Mouse (Mus musculus) lung, embryonic 15.5 days (tissue): ENCODE measurements around the gene Hif3a. TPM values are rescaled to one million over a fixed set of nuclear protein-coding genes. Genes with fewer than 3 reads are reported as not detected.
"Not testable (repeated sequence)": the region's sequence is repeated elsewhere in the genome, so short reads cannot be mapped to it uniquely, and the experiment has no call there.

Source experiments
- ATAC-seq: fragments of 200-750 bp; cut with Nextera tagmentation; 2 replicates; pipeline ENCODE4 v1.8.0; 2017; ENCODE audit warnings: moderate number of reproducible peaks, borderline replicate concordance; ENCODE audit not compliant: low FRiP score, low TSS enrichment; ENCODE audit errors: extremely low read depth
- H3K27ac ChIP-seq: fragments of 300-500 bp; sonication (generic); 2 replicates; pipeline ENCODE4 v1.5.1; 2015; ENCODE audit warnings: moderate library complexity, mild to moderate bottlenecking, inconsistent platforms
- H3K27me3 ChIP-seq: fragments of 300-500 bp; sonication (generic); 2 replicates; pipeline ENCODE4 v1.6.1; 2015; ENCODE audit warnings: inconsistent platforms
- H3K36me3 ChIP-seq: fragments of 300-500 bp; sonication (generic); 2 replicates; pipeline ENCODE4 v1.6.1; 2015; ENCODE audit warnings: inconsistent platforms
- H3K4me1 ChIP-seq: fragments of 300-500 bp; sonication (generic); 2 replicates; pipeline ENCODE4 v1.6.1; 2015; ENCODE audit warnings: inconsistent platforms
- H3K4me2 ChIP-seq: fragments of 300-500 bp; sonication (generic); 2 replicates; pipeline ENCODE4 v1.6.1; 2015; ENCODE audit warnings: inconsistent platforms, mild to moderate bottlenecking, moderate library complexity
- H3K4me3 ChIP-seq: fragments of 300-500 bp; sonication (generic); 2 replicates; pipeline ENCODE4 v1.5.1; 2015; ENCODE audit warnings: mild to moderate bottlenecking, inconsistent platforms
- H3K9ac ChIP-seq: fragments of 300-500 bp; sonication (generic); 2 replicates; pipeline ENCODE4 v1.6.1; 2015; ENCODE audit warnings: inconsistent platforms
- H3K9me3 ChIP-seq: fragments of 300-500 bp; sonication (generic); 2 replicates; pipeline ENCODE4 v1.6.1; 2016; ENCODE audit warnings: inconsistent platforms
- WGBS: fragments of 180-500 bp; shearing (Covaris S2); methylation state at CpG from one replicate; pipeline ENCODE4 v1.1.7; 2015; 5-methylcytosine and 5-hydroxymethylcytosine counted together
- polyA plus RNA-seq: library from polyadenylated mRNA; unstranded; fragments of >200 nt; fragmentation: Nextera tagmentation; extraction: Ambion mirVana; gene quantifications from 2 replicates; pipeline ENCODE4 v1.2.1, GENCODE M21; 2015

Hif3a gene
- polyA plus RNA-seq = 37.6 and 41.5 TPM in 2 replicates

GRCm38 (mm10) chr7:17062389-17062788 lies at the start of gene Hif3a:
Gene Hif3a (minus strand): TSS chr7:17062427.
- no peaks in the 10 kb centered on the region for H3K36me3 ChIP-seq
- H3K27ac ChIP-seq = peak within 1 kb of the TSS; percentile 100
- H3K4me3 ChIP-seq = peak within 1 kb of the TSS; percentile 76
- peak within 1 kb of the TSS; percentile 63 for H3K4me2 ChIP-seq
- WGBS = 0% methylated on average over 15 of the region's 15 CpGs
- peak; percentile 71 for ATAC-seq
- H3K4me1 ChIP-seq = peaks cover 51% of the 10 kb centered on the region
- no peaks in the 10 kb centered on the region for H3K9me3 ChIP-seq
- peak within 1 kb of the TSS; percentile 76 for H3K9ac ChIP-seq
- no peaks in the 10 kb centered on the region for H3K27me3 ChIP-seq

GRCm38 (mm10) chr7:17101631-17102030 lies 39.4 kb upstream of the Hif3a start:
- not testable (repeated sequence) for ATAC-seq, H3K27ac ChIP-seq, H3K9me3 ChIP-seq, H3K27me3 ChIP-seq, H3K4me1 ChIP-seq, H3K4me2 ChIP-seq, H3K36me3 ChIP-seq, H3K4me3 ChIP-seq, H3K9ac ChIP-seq
- WGBS = 87% methylated on average over 13 of the region's 13 CpGs

DNA sequence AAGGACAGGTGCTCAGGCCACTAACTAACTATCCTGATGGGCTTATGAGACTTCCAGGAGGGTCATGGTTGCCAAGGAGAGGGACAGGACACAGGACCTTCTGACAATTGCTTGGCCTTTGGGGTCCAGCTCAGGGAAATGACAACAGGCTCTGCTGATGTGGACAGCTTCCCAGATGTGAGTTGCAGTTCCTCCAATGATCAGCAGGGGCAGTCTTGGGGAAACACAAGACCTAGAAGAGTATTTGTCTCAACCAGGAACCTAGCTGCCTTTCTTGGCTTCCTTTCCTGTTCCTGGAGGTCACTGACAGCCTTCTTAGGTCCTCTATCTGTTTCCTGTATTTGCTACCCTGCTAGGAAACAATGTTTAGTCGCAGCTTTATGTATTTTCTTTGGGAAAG lies 29.1 kb upstream of the Hif3a start:
- no peak overlapping the region for H3K4me2 ChIP-seq
- H3K27ac ChIP-seq = no peak overlapping the region
- H3K9ac ChIP-seq = no peak overlapping the region
- no peaks in the 10 kb centered on the region for H3K27me3 ChIP-seq
- no peaks in the 10 kb centered on the region for H3K4me1 ChIP-seq
- WGBS = 10% methylated on average over 1 of the region's 1 CpGs
- H3K9me3 ChIP-seq = no peaks in the 10 kb centered on the region
- no peak overlapping the region for H3K4me3 ChIP-seq
- no peak for ATAC-seq
- H3K36me3 ChIP-seq = no peaks in the 10 kb centered on the region

DNA sequence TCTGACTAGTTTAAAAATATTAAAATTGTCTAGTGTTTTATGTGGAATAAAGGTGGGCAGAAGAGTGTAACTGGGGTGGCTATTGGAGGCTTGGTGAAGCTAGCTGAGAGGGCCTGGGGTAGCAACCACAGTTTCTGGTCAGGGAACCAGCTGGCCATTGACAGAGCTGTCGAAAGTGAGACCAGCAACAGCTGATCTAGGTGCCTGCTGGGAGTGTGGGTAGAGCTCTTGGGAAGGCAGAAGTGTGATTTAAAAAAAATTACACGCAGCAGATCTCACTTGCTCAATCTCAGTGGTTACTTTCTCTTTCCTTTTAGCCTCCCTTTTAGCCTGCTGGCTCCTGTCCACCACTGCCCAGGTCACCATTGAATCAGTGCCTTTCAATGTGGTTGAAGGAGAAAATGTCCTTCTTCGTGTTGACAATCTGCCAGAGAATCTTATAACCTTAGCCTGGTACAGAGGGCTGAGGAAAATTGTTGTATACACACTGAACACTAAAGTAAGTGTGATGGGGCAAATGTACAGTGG lies 27.9 kb upstream of the Hif3a start:
- no peaks in the 10 kb centered on the region for H3K9me3 ChIP-seq
- H3K36me3 ChIP-seq = no peaks in the 10 kb centered on the region
- 50% methylated on average over 3 of the region's 3 CpGs for WGBS
- no peaks in the 10 kb centered on the region for H3K27me3 ChIP-seq
- H3K4me2 ChIP-seq = no peak overlapping the region
- H3K27ac ChIP-seq = no peak overlapping the region
- no peaks in the 10 kb centered on the region for H3K4me1 ChIP-seq
- no peak overlapping the region for H3K4me3 ChIP-seq
- no peak overlapping the region for H3K9ac ChIP-seq
- ATAC-seq = no peak

- Histone ChIP-seq H3K27ac (no peak overlapping the region), H3K4me1 (no peaks in the 10 kb centered on the region), H3K36me3 (no peaks in the 10 kb centered on the region), H3K4me3 (no peak overlapping the region), H3K9me3 (no peaks in the 10 kb centered on the region), H3K27me3 (no peaks in the 10 kb centered on the region), H3K9ac (no peak overlapping the region), H3K4me2 (no peak overlapping the region)
- 72% methylated on average over 3 of the region's 3 CpGs for WGBS
- no peak for ATAC-seq
These were observed 25.5 kb upstream of the Hif3a start for GRCm38 (mm10) chr7:17087731-17088130.

- H3K4me2 ChIP-seq = no peak overlapping the region
- no peak overlapping the region for H3K4me3 ChIP-seq
- WGBS = 74% methylated on average over 4 of the region's 4 CpGs
- ATAC-seq = no peak
- no peak overlapping the region for H3K9ac ChIP-seq
- no peaks in the 10 kb centered on the region for H3K4me1 ChIP-seq
- no peaks in the 10 kb centered on the region for H3K36me3 ChIP-seq
- no peak overlapping the region for H3K27ac ChIP-seq
- H3K9me3 ChIP-seq = no peaks in the 10 kb centered on the region
- no peaks in the 10 kb centered on the region for H3K27me3 ChIP-seq
These were observed 20.5 kb upstream of the Hif3a start for GRCm38 (mm10) chr7:17082766-17083165.

DNA sequence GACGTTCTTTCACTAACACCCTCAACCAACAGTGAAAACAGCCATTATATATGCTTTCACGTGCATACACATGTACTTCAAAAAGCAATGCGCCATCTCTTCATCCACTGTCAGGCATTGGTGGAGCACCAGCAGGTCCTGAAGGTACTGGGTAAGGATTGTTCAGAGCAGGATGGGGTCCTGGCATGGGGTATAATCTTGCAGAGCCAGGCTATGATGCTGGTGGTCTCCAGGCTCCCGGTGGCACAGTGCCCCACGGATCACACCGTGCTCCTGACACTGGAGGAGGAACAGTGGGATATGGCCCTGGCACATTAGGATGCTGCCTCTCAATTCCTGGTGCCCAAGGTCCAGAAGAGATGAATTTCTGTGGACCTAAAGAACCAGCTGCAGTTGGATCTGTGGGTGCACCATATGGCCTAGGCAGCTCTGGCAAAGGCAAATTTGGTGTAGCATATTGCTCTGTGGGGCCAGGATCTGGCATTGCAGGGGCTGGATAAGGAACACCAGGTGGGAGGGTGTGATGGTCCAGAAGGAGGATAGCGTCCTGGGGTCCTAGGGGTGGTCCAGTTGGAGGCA lies 15.9 kb upstream of the Hif3a start:
- H3K27ac ChIP-seq = no peak overlapping the region
- no peak overlapping the region for H3K4me2 ChIP-seq
- H3K4me3 ChIP-seq = no peak overlapping the region
- H3K9me3 ChIP-seq = no peaks in the 10 kb centered on the region
- no peak for ATAC-seq
- H3K4me1 ChIP-seq = no peaks in the 10 kb centered on the region
- H3K27me3 ChIP-seq = no peaks in the 10 kb centered on the region
- no peaks in the 10 kb centered on the region for H3K36me3 ChIP-seq
- no peak overlapping the region for H3K9ac ChIP-seq
- 79% methylated on average over 7 of the region's 7 CpGs for WGBS

DNA sequence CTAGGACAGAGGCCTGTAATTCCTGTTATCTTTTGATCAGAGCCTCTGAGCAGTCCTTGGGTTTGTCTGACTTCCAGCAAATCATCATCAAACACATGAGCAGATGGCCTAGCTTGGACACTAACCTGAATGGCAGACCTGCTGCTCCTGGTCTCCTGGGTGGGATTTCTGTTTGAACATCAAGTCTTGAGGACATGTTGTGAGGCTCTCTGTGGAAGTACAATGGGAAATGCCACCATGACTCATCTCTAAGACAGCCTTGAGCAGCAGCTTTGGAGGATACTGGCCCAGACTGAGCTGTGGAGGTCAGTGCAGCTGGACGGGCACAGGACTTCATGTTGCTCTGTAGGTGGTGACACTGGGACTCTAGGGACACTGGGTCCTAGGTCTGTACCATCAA lies 14.3 kb upstream of the Hif3a start:
- 94% methylated on average over 1 of the region's 1 CpGs for WGBS
- H3K27me3 ChIP-seq = no peaks in the 10 kb centered on the region; the same call in 1 of the 2 replicates
- no peak overlapping the region for H3K4me2 ChIP-seq
- no peak overlapping the region for H3K27ac ChIP-seq
- no peak overlapping the region for H3K9ac ChIP-seq
- no peaks in the 10 kb centered on the region for H3K4me1 ChIP-seq
- no peak overlapping the region for H3K4me3 ChIP-seq
- ATAC-seq = no peak
- no peaks in the 10 kb centered on the region for H3K36me3 ChIP-seq
- H3K9me3 ChIP-seq = no peaks in the 10 kb centered on the region

DNA sequence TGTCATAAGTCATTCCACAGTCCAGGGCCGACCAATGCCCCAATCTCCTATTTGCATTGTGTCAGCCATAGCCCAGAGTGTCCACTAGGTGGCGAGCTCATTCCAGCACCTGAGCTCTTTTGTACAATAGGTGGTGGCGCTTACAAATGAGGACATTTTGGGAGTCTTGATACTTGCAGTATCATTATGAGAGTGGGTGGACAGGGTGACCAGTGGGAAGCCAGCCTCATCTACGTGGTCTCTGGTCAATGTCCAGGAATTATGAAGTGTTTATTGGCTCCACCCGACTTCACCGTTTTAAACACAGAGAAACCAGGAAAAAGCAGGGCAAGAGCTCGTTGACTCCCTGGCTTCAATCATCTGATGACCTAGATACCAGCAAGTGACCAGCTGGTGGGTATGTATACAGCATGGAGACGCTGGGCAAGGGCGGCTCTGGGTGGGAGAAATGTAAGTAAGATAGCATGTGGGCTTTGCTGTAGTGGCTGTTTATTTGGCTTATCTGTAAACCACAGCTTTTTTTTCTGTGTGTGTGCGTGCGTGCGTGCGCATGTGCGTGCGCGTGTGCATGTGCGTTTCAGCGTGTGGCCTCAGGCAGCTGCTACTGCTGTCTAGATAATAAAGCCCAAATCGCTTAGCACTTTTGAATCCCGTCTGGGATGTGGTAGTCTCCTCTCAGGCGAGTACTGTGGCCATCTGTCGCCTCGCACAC lies 11.8 kb upstream of the Hif3a start, which contains the start of gene Psg16:
Gene Psg16, plus strand, starts transcription at position 137 of the 712 bp plus-strand sequence.
- no peak within 1 kb of the TSS for H3K27ac ChIP-seq
- peak; percentile 49; the same call in 1 of the 2 replicates for ATAC-seq
- no peaks in the 10 kb centered on the region; the same call in 1 of the 2 replicates for H3K27me3 ChIP-seq
- no peaks in the 10 kb centered on the region for H3K4me1 ChIP-seq
- H3K9ac ChIP-seq = no peak within 1 kb of the TSS
- WGBS = 54% methylated on average over 23 of the region's 23 CpGs
- no peak within 1 kb of the TSS for H3K4me3 ChIP-seq
- no peak within 1 kb of the TSS for H3K4me2 ChIP-seq
- H3K36me3 ChIP-seq = no peaks in the 10 kb centered on the region
- no peaks in the 10 kb centered on the region for H3K9me3 ChIP-seq

GRCm38 (mm10) chr7:17073513-17073903 lies 11.3 kb upstream of the Hif3a start:
- no peak for ATAC-seq
- Histone ChIP-seq H3K27ac (no peak overlapping the region), H3K36me3 (no peaks in the 10 kb centered on the region), H3K4me1 (no peaks in the 10 kb centered on the region), H3K4me3 (no peak overlapping the region), H3K27me3 (no peaks in the 10 kb centered on the region; the same call in 1 of the 2 replicates), H3K4me2 (no peak overlapping the region), H3K9ac (no peak overlapping the region), H3K9me3 (no peaks in the 10 kb centered on the region)
- WGBS = 55% methylated on average over 5 of the region's 5 CpGs

- not testable (repeated sequence) for H3K4me2 ChIP-seq, H3K4me3 ChIP-seq, H3K27me3 ChIP-seq, H3K9ac ChIP-seq, H3K9me3 ChIP-seq, ATAC-seq, H3K27ac ChIP-seq, H3K36me3 ChIP-seq
- WGBS = 61% methylated on average over 5 of the region's 5 CpGs
- H3K4me1 ChIP-seq = peaks cover 16% of the 10 kb centered on the region
These were observed 5.4 kb upstream of the Hif3a start for GRCm38 (mm10) chr7:17067651-17068050.

DNA sequence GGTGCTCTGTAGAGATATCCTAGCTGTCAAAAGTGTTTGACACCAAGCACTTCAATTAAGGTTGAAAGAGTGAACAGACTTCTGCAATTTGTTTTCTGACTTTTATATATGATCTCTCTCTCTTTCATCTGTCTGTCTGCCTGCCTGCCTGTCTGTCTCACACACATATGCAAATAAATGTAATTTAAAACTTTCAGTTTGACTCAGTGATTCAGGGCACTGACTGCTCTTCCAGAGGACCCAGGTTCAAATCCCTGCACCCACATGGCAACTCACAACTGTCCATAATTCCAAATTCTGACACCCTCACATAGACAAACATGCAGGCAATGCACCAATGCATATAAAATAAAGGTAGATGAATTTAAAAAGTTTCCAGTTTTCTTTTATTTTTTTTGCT lies 4.8 kb upstream of the Hif3a start:
- Histone ChIP-seq H3K9ac (no peak overlapping the region), H3K4me2 (no peak overlapping the region), H3K4me3 (no peak overlapping the region), H3K36me3 (no peaks in the 10 kb centered on the region), H3K4me1 (peaks cover 18% of the 10 kb centered on the region), H3K9me3 (no peaks in the 10 kb centered on the region), H3K27me3 (no peaks in the 10 kb centered on the region), H3K27ac (no peak overlapping the region)
- ATAC-seq = no peak
